Mouse (Mus musculus) MEL (cell line): ENCODE data around the gene Ttll6. TPM values are rescaled to one million over a fixed set of nuclear protein-coding genes. Genes with fewer than 3 reads are reported as not detected.

ENCODE experiments used
- DNase-seq: peaks from one replicate; pipeline ENCODE4 v3.0.0; 2011; ENCODE audit warnings: low read depth, low spot score
- H3K27ac ChIP-seq: 2 replicates; pipeline ENCODE4 v1.5.1; 2012; ENCODE audit warnings: low read depth, mild to moderate bottlenecking, control low read depth, low read length, moderate library complexity; ENCODE audit not compliant: control insufficient read depth
- H3K27me3 ChIP-seq, 2 experiments: fragments of 150-350 bp in 1 of 2; sonication (generic) in 1 of 2; 2 replicates each; pipeline ENCODE4 v1.6.1; 2012; ENCODE audit warnings: low read length in 2 of 2, mild to moderate bottlenecking in 2 of 2, improper control_type of control experiment in 1 of 2, moderate library complexity in 1 of 2; ENCODE audit not compliant: insufficient read depth in 2 of 2, control insufficient read depth in 1 of 2
- H3K36me3 ChIP-seq, 2 experiments: 2 replicates each; pipeline ENCODE4 v1.6.1; 2012 to 2014; ENCODE audit warnings: low read length in 2 of 2, improper control_type of control experiment in 1 of 2, inconsistent platforms in 1 of 2, mild to moderate bottlenecking in 1 of 2; ENCODE audit not compliant: insufficient read depth in 2 of 2, control insufficient read depth in 1 of 2
- H3K4me1 ChIP-seq, 2 experiments: fragments of 150-350 bp in 1 of 2; sonication (generic) in 1 of 2; 2 replicates each; pipeline ENCODE4 v1.6.1; 2012; ENCODE audit warnings: low read length in 2 of 2, improper control_type of control experiment in 1 of 2, mild to moderate bottlenecking in 1 of 2; ENCODE audit not compliant: insufficient read depth in 2 of 2, control insufficient read depth in 1 of 2
- H3K4me3 ChIP-seq, 2 experiments: fragments of 150-350 bp in 1 of 2; sonication (generic) in 1 of 2; 2 replicates each; pipeline ENCODE4 v1.5.1; 2012; ENCODE audit warnings: low read depth in 2 of 2, low read length in 2 of 2, mild to moderate bottlenecking in 2 of 2, moderate library complexity in 2 of 2, control low read depth in 1 of 2, improper control_type of control experiment in 1 of 2; ENCODE audit not compliant: control insufficient read depth in 1 of 2, insufficient read depth in 1 of 2
- H3K79me2 ChIP-seq: 2 replicates; pipeline ENCODE4 v1.6.1; 2012; ENCODE audit warnings: mild to moderate bottlenecking, low read length, moderate library complexity; ENCODE audit not compliant: control insufficient read depth, poor library complexity, insufficient read depth
- H3K9ac ChIP-seq: 2 replicates; pipeline ENCODE4 v1.6.1; 2012; ENCODE audit warnings: low read depth, mild to moderate bottlenecking, control low read depth, low read length, moderate library complexity; ENCODE audit not compliant: control insufficient read depth, poor library complexity, severe bottlenecking
- H3K9me3 ChIP-seq: fragments of 150-350 bp; sonication (generic); replicated peaks from 2 replicates; pipeline ENCODE4 v1.6.1; 2012; ENCODE audit warnings: mild to moderate bottlenecking, low read length, improper control_type of control experiment, moderate library complexity; ENCODE audit not compliant: insufficient read depth
- BHLHE40 ChIP-seq: IDR thresholded peaks from 2 replicates; pipeline ENCODE4 v1.6.1; 2012; ENCODE audit warnings: low read depth, mild to moderate bottlenecking, inconsistent platforms, low read length, improper control_type of control experiment, borderline replicate concordance
- CHD1 ChIP-seq: IDR thresholded peaks from 2 replicates; pipeline ENCODE4 v1.6.1; 2012; ENCODE audit warnings: low read depth, mild to moderate bottlenecking, inconsistent platforms, low read length, improper control_type of control experiment
- CHD2 ChIP-seq: IDR thresholded peaks from 2 replicates; pipeline ENCODE4 v1.6.1; 2011; ENCODE audit warnings: low read length, improper control_type of control experiment
- CTCF ChIP-seq, 3 experiments: IDR thresholded peaks in 2 of 3; conservative IDR thresholded peaks in 1 of 3; 2 replicates each; pipeline ENCODE4 v1.5.1; 2011 to 2012; ENCODE audit warnings: low read length in 3 of 3, low read depth in 2 of 3, mild to moderate bottlenecking in 2 of 3, improper control_type of control experiment in 1 of 3, inconsistent platforms in 1 of 3, mixed read lengths in 1 of 3, moderate library complexity in 1 of 3; ENCODE audit not compliant: control insufficient read depth in 1 of 3, insufficient read depth in 1 of 3, poor library complexity in 1 of 3, severe bottlenecking in 1 of 3
- ELF1 ChIP-seq: IDR thresholded peaks from 2 replicates; pipeline ENCODE4 v1.6.1; 2014; ENCODE audit warnings: low read depth, mild to moderate bottlenecking, inconsistent platforms, low read length, improper control_type of control experiment, moderate library complexity
- EP300 ChIP-seq, 2 experiments: IDR thresholded peaks; 2 replicates each; pipeline ENCODE4 v1.6.1; 2011; ENCODE audit warnings: improper control_type of control experiment in 2 of 2, low read length in 2 of 2, low read depth in 1 of 2, mild to moderate bottlenecking in 1 of 2
- GABPA ChIP-seq: IDR thresholded peaks from 2 replicates; pipeline ENCODE4 v1.6.1; 2012; ENCODE audit warnings: low read depth, mild to moderate bottlenecking, inconsistent platforms, low read length, improper control_type of control experiment, moderate library complexity
- HCFC1 ChIP-seq: IDR thresholded peaks from 2 replicates; pipeline ENCODE4 v1.6.1; 2012; ENCODE audit warnings: low read depth, mild to moderate bottlenecking, inconsistent platforms, low read length, improper control_type of control experiment, moderate library complexity
- JUND ChIP-seq: IDR thresholded peaks from 2 replicates; pipeline ENCODE4 v1.6.1; 2011; ENCODE audit warnings: low read depth, mild to moderate bottlenecking, improper control_type of control experiment, low read length
- KAT2A ChIP-seq: conservative IDR thresholded peaks from 2 replicates; pipeline ENCODE4 v1.6.1; 2012; ENCODE audit warnings: low read depth, low read length, improper control_type of control experiment, inconsistent platforms
- MAFK ChIP-seq: IDR thresholded peaks from 2 replicates; pipeline ENCODE4 v1.6.1; 2011; ENCODE audit warnings: low read depth, mild to moderate bottlenecking, low read length, improper control_type of control experiment, borderline replicate concordance
- MAZ ChIP-seq: IDR thresholded peaks from 2 replicates; pipeline ENCODE4 v1.6.1; 2012; ENCODE audit warnings: low read depth, mild to moderate bottlenecking, inconsistent platforms, low read length, improper control_type of control experiment
- MEF2A ChIP-seq: IDR thresholded peaks from 2 replicates; pipeline ENCODE4 v1.6.1; 2014; ENCODE audit warnings: low read depth, mild to moderate bottlenecking, inconsistent platforms, low read length, improper control_type of control experiment; ENCODE audit not compliant: poor library complexity, insufficient replicate concordance, severe bottlenecking; ENCODE audit errors: extremely low read depth
- MXI1 ChIP-seq: IDR thresholded peaks from 2 replicates; pipeline ENCODE4 v1.6.1; 2011; ENCODE audit warnings: mild to moderate bottlenecking, low read depth, low read length, improper control_type of control experiment
- MYC ChIP-seq: IDR thresholded peaks from 2 replicates; pipeline ENCODE4 v1.6.1; 2011; ENCODE audit warnings: low read depth, mild to moderate bottlenecking, low read length, improper control_type of control experiment, moderate library complexity
- NELFE ChIP-seq: IDR thresholded peaks from 2 replicates; pipeline ENCODE4 v1.6.1; 2011; ENCODE audit warnings: low read depth, low read length, improper control_type of control experiment
- NRF1 ChIP-seq: IDR thresholded peaks from 2 replicates; pipeline ENCODE4 v1.6.1; 2014; ENCODE audit warnings: low read depth, mild to moderate bottlenecking, inconsistent platforms, low read length, improper control_type of control experiment, moderate library complexity; ENCODE audit not compliant: poor library complexity, insufficient read depth, severe bottlenecking
- POLR2A ChIP-seq, 2 experiments: IDR thresholded peaks; 2 replicates each; pipeline ENCODE4 v1.6.1; 2011 to 2012; ENCODE audit warnings: low read length in 2 of 2, mild to moderate bottlenecking in 2 of 2, control low read depth in 1 of 2, improper control_type of control experiment in 1 of 2, low read depth in 1 of 2, moderate library complexity in 1 of 2; ENCODE audit not compliant: control insufficient read depth in 1 of 2, insufficient read depth in 1 of 2, poor library complexity in 1 of 2
- POLR2AphosphoS5 ChIP-seq: IDR thresholded peaks from 2 replicates; pipeline ENCODE4 v1.6.1; 2012; ENCODE audit warnings: low read depth, borderline replicate concordance, mild to moderate bottlenecking, inconsistent platforms, low read length, moderate library complexity, mixed read lengths
- RAD21 ChIP-seq: IDR thresholded peaks from 2 replicates; pipeline ENCODE4 v1.6.1; 2011; ENCODE audit warnings: mild to moderate bottlenecking, low read depth, low read length, improper control_type of control experiment
- SIN3A ChIP-seq: IDR thresholded peaks from 2 replicates; pipeline ENCODE4 v1.6.1; 2012; ENCODE audit warnings: low read length, improper control_type of control experiment, inconsistent platforms
- TBP ChIP-seq: IDR thresholded peaks from 2 replicates; pipeline ENCODE4 v1.8.0; 2011; ENCODE audit warnings: low read depth, low read length, improper control_type of control experiment
- TCF12 ChIP-seq: IDR thresholded peaks from 2 replicates; pipeline ENCODE4 v1.6.1; 2014; ENCODE audit warnings: low read depth, mild to moderate bottlenecking, inconsistent platforms, low read length, improper control_type of control experiment, moderate library complexity
- USF2 ChIP-seq, 2 experiments: IDR thresholded peaks; 2 replicates each; pipeline ENCODE4 v1.6.1; 2011 to 2012; ENCODE audit warnings: improper control_type of control experiment in 2 of 2, low read length in 2 of 2, borderline replicate concordance in 1 of 2, inconsistent platforms in 1 of 2, low read depth in 1 of 2, mild to moderate bottlenecking in 1 of 2; ENCODE audit not compliant: insufficient read depth in 1 of 2
- ZKSCAN1 ChIP-seq: IDR thresholded peaks from 2 replicates; pipeline ENCODE4 v1.6.1; 2012; ENCODE audit warnings: low read depth, mild to moderate bottlenecking, inconsistent platforms, low read length, improper control_type of control experiment, moderate library complexity
- ZMIZ1 ChIP-seq: IDR thresholded peaks from 2 replicates; pipeline ENCODE4 v1.6.1; 2012; ENCODE audit warnings: low read depth, mild to moderate bottlenecking, inconsistent platforms, low read length, improper control_type of control experiment, moderate library complexity
- ZNF384 ChIP-seq: IDR thresholded peaks from 2 replicates; pipeline ENCODE4 v1.6.1; 2012; ENCODE audit warnings: low read depth, mild to moderate bottlenecking, inconsistent platforms, low read length, improper control_type of control experiment
- polyA plus RNA-seq, 2 experiments: library from polyadenylated mRNA; stranded (reverse) in 1 of 2; unstranded in 1 of 2; fragments of >175 nt in 1 of 2; fragments of >200 nt in 1 of 2; gene quantifications; 2 replicates each; pipeline versions ENCODE4 v1.2.1 to v1.2.4; 2012; ENCODE audit warnings: low replicate concordance in 2 of 2, low read depth in 1 of 2; ENCODE audit not compliant: insufficient read length in 2 of 2, insufficient read depth in 1 of 2, missing spikeins in 1 of 2
- total RNA-seq: library from RNA; depleted of rRNA; stranded (reverse); fragments of 300-350 nt; gene quantifications from 2 replicates; pipeline ENCODE4 v1.2.3, GENCODE M21; 2012

The Ttll6 gene
- total and polyA plus RNA-seq, 3 experiments, result 0.03 TPM; not detected in 2

DNA sequence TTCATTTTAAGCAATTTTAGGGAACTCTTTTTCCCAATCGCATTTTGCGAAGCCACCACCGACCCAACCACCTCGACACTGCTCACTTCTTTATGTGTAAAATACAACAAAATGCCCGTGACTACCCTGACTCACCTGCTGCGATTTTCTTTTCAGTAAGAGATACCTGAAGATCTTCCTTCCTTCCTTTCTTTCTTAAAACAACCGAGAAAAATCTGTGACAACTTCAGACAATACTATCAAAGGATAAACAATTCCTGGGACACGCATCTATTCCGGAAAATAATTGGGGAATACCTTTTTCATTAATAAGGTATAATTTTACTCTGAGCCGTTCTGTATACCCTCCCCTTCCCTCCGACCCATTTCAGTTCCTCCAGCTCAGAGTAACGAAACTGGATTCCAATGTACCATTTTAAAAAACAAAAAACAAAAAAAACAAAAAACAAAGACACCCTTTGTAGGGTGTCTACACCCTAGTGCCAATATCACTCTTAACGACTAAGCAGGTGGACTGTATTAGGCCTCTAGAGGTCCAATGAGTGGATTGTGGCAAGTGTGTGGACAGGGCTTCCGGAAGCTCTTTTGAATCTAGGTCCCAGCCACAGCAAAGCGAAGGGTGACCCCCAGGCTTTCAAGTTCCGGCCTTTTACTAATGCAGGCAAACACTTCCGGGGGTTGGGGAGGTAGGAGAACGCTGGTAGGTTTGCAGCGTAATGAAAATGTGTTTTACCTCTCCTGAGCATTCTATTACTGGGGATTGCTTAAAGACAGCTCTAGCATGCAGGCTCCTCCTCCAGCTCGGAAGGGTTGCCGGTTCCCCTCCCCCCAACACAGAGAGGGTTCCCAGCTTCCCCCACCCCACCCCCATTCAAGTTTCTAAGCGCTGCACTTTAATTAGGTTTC is 65.8 kb downstream of the Ttll6 start:
- Histone ChIP-seq H3K9me3 (no peaks in the 10 kb centered on the region), H3K9ac (peak overlapping the region; percentile 87), H3K4me3 (peak overlapping the region; percentile 74 to 94), H3K4me1 (peaks cover 0 to 12% of the 10 kb centered on the region in 2 experiments; a peak in 2 of 4 replicates), H3K79me2 (peaks cover 18% of the 10 kb centered on the region), H3K27me3 (no peaks in the 10 kb centered on the region), H3K36me3 (peaks cover 0 to 8% of the 10 kb centered on the region in 2 experiments; a peak in 2 of 4 replicates), H3K27ac (peak overlapping the region; percentile 95)
- peak; percentile 91 for DNase-seq
- TF ChIP-seq ELF1, result peak; percentile 79
- TF ChIP-seq RAD21, result no peak
- peak; percentile 87 for TF ChIP-seq TBP
- no peak for TF ChIP-seq NRF1
- no peak for TF ChIP-seq MEF2A
- peak; percentile 63 for TF ChIP-seq MAZ
- no peak for TF ChIP-seq USF2 (IDR thresholded peaks at IDR 0.05; ENCODE audit: borderline replicate concordance in 1 of 2, insufficient read depth in 1 of 2, low read depth in 1 of 2, low read length in 2 of 2)
- TF ChIP-seq CTCF (IDR thresholded peaks at IDR 0.05 in 2 of 3, conservative IDR thresholded peaks at IDR 0.05 in 1 of 3; ENCODE audit: control insufficient read depth in 1 of 3, insufficient read depth in 1 of 3, low read depth in 2 of 3, low read length in 3 of 3, poor library complexity in 1 of 3, severe bottlenecking in 1 of 3), result no peak
- 0 out of 2 replicates have a peak, but pooled peaks have one; percentile 45 for TF ChIP-seq MYC
- TF ChIP-seq CHD2, result peak; percentile 69
- no peak for TF ChIP-seq MAFK
- TF ChIP-seq ZNF384, result no peak
- TF ChIP-seq HCFC1, result peak; percentile 82
- peak; percentile 81 for TF ChIP-seq SIN3A
- no peak; the same call in 1 of the 2 replicates for TF ChIP-seq ZMIZ1
- no peak for TF ChIP-seq JUND
- TF ChIP-seq POLR2AphosphoS5, result no peak
- 0 out of 2 replicates have a peak, but pooled peaks have one; percentile 6 for TF ChIP-seq TCF12
- 0 out of 2 replicates have a peak, but pooled peaks have one; percentile 9 for TF ChIP-seq KAT2A
- no peak for TF ChIP-seq GABPA
- peak in 1 of 2 experiments; percentile 25; a peak in 1 of 4 replicates for TF ChIP-seq EP300 (IDR thresholded peaks at IDR 0.05; ENCODE audit: low read depth in 1 of 2, low read length in 2 of 2)
- peak; percentile 34 to 70; a peak in 3 of 4 replicates for TF ChIP-seq POLR2A (IDR thresholded peaks at IDR 0.05; ENCODE audit: control insufficient read depth in 1 of 2, insufficient read depth in 1 of 2, low read depth in 1 of 2, low read length in 2 of 2, poor library complexity in 1 of 2)
- TF ChIP-seq ZKSCAN1, result no peak
- TF ChIP-seq MXI1, result no peak; the same call in none of the 2 replicates
- TF ChIP-seq BHLHE40, result no peak
- TF ChIP-seq CHD1, result no peak; the same call in 1 of the 2 replicates
- TF ChIP-seq NELFE, result peak; percentile 50
